Mouse (Mus musculus): ENCODE data around the gene Zfp825.
"Not testable (repeated sequence)": the region's sequence is repeated elsewhere in the genome, so short reads cannot be mapped to it uniquely, and the experiment has no call there.

DNA sequence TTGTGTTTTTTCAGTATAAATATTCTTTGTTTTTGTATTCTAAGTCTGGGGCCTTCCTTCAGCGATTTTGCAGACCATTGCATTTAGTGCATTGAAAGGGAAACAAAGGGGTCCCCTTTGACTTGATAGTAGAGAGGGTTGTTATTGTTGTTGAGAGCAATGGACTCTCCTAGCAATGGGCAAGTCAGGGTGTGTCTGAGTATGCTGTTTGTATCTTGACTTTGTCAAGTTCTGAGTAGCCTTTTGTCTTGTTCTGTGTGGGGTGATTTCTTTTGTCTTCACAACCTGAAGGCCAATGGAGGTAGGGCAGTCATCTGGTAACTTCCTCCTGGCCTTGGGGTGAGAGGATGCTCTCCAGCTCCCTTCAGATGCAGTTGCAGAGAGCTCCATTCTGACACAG lies 9.1 kb upstream of the Zfp825 start:
- TF ChIP-seq CTCF (IDR thresholded peaks at IDR 0.05; ENCODE audit: low read depth, low read length); GATA2 (IDR thresholded peaks at IDR 0.05; ENCODE audit: borderline replicate concordance, low read depth, low read length); TAL1 (conservative IDR thresholded peaks at IDR 0.05; ENCODE audit: low read depth, low read length); POLR2AphosphoS5 (IDR thresholded peaks at IDR 0.05; ENCODE audit: insufficient replicate concordance, low read depth, low read length): not testable (repeated sequence)
